Mouse (Mus musculus): Measurements from ENCODE around the gene Eif4ebp2. TPM values are rescaled to one million over a fixed set of nuclear protein-coding genes. Genes with fewer than 3 reads are reported as not detected.
A peak's percentile ranks its signal among the peaks of the same experiment; 100 is the strongest.

Gene Eif4ebp2
- total and polyA plus RNA-seq, 2 experiments from 2014 or later = 18.6 to 49.1 TPM

DNA sequence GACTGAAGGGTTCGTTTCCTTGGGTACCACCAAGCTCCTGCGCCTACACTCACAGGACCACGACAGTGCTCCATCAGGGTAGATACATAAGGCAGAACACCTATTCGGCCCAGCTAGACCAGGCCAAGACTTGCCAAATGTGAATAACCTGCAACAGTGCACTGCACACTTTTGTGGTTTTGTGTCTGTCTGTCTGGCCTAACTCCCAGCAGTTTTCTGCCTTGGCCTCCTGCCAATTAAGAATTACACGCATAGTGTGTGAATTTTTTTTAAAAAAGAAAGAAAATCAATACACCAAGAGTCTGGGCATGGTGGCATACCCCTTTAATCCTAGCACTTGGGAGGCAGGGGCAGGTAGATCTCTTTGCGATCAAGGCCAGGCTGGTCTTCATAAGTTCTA, 24.5 kb downstream of the Eif4ebp2 start:
- DNase-seq (no peak), ATAC-seq (no peak)
- WGBS = 81% methylated on average over 6 of the region's 6 CpGs

DNA sequence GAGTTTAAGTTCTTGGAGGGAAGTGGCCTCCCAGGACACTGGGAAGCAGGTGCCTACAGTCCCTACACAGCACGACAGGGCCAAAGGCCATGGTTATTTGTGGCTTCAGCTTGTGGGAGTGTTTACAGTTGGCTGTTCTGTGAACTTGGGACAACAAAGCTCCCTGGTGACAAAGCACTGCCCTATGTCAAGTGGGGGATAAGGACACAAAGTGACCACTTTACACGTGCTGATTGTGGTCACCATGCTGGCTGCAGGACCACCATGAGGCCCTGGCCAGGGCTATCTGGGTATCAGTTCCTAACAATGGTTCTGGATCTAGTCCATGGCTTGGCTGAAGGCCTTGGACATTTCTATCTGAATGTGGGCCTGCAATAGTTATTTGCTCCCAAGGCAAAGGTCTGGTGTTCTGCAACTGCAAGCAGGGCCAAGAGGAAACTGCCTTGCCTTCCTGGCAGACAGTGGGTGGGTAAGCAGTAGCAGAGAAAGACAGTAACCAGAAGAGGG, 26.2 kb downstream of the Eif4ebp2 start:
- Histone ChIP-seq H3K36me3 (ENCODE audit: insufficient read depth) (peaks cover 21% of the 10 kb centered on the region), H3K27ac (ENCODE audit: low read depth, low read length) (no peak overlapping the region), H3K4me2 (ENCODE audit: low read depth) (no peak overlapping the region), H3K27me3 (ENCODE audit: insufficient read depth, low read length) (no peaks in the 10 kb centered on the region), H3K9ac (no peak overlapping the region), H3K4me3 (ENCODE audit: low read depth, low read length) (no peak overlapping the region), H3K9me3 (ENCODE audit: low read length) (no peaks in the 10 kb centered on the region), H3K4me1 (ENCODE audit: insufficient read depth) (no peaks in the 10 kb centered on the region)
- TF ChIP-seq CTCF (IDR thresholded peaks at IDR 0.05; ENCODE audit: low read depth) = no peak
- DNase-seq (no peak), ATAC-seq (no peak)
- 61% methylated on average over 2 of the region's 2 CpGs for WGBS

More for the DNA sequence above, 24.5 kb downstream of the Eif4ebp2 start:
- H3K4me3 ChIP-seq (ENCODE audit: low read depth, low read length) = no peak overlapping the region
- TF ChIP-seq CTCF (IDR thresholded peaks at IDR 0.05; ENCODE audit: low read depth) = no peak
- no peaks in the 10 kb centered on the region for H3K4me1 ChIP-seq (ENCODE audit: insufficient read depth)
- H3K27ac ChIP-seq (ENCODE audit: low read depth, low read length) = no peak overlapping the region
- H3K9ac ChIP-seq = no peak overlapping the region
- no peak overlapping the region for H3K4me2 ChIP-seq (ENCODE audit: low read depth)
- no peaks in the 10 kb centered on the region for H3K27me3 ChIP-seq (ENCODE audit: insufficient read depth, low read length)
- H3K9me3 ChIP-seq (ENCODE audit: low read length) = no peaks in the 10 kb centered on the region
- H3K36me3 ChIP-seq (ENCODE audit: insufficient read depth) = peaks cover 29% of the 10 kb centered on the region

DNA sequence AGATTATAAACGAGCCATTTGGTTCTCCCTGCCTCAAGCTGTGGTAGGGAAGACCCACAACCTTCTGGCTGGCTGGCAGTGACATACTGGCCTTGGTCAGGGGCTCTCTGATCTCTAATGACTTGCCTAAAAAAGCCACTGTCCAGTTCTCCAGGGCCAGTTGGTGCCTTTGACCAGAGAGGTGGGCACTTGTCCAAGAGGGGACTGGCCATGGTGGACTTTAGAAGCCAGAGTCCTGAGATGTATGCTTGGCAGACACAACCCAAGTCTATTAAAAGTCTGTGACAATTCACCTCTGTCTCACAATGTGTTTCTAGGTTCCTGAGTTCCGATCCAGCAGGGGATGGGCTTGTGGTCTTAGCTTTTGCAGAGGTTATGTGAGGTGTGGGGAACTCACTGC, 27.4 kb downstream of the Eif4ebp2 start:
- Histone ChIP-seq H3K9me3 (ENCODE audit: low read length) (no peaks in the 10 kb centered on the region), H3K27ac (ENCODE audit: low read depth, low read length) (no peak overlapping the region), H3K27me3 (ENCODE audit: insufficient read depth, low read length) (peaks cover 4% of the 10 kb centered on the region), H3K4me1 (ENCODE audit: insufficient read depth) (no peaks in the 10 kb centered on the region), H3K4me2 (ENCODE audit: low read depth) (no peak overlapping the region), H3K36me3 (ENCODE audit: insufficient read depth) (peaks cover 9% of the 10 kb centered on the region), H3K4me3 (ENCODE audit: low read depth, low read length) (no peak overlapping the region), H3K9ac (no peak overlapping the region)
- DNase-seq = no peak
- TF ChIP-seq CTCF (IDR thresholded peaks at IDR 0.05; ENCODE audit: low read depth) = no peak
- ATAC-seq = no peak
- 62% methylated on average over 2 of the region's 2 CpGs for WGBS

DNA sequence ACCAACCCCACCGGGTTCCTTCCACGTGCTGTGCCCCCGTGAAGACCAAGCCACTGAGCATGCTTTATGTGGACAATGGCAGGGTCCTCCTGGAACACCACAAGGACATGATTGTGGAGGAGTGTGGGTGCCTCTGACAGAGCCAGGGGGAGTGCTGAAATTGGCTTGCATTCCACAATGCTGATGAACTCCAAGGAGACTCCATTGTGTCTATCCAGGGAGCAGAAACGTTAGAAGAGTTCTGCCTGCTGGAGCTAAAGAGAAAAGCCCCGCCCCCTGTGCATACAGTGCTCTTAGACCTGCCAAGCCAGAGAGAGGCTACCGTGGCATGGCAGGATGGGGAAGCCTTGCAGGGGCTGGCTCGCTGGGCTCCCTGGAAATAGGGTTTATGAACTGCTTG, 28.0 kb downstream of the Eif4ebp2 start:
- DNase-seq = peak; percentile 41
- H3K36me3 ChIP-seq (ENCODE audit: insufficient read depth) = peaks cover 3% of the 10 kb centered on the region; the same call in 1 of the 2 replicates
- no peak overlapping the region for H3K27ac ChIP-seq (ENCODE audit: low read depth, low read length)
- H3K9ac ChIP-seq = no peak overlapping the region
- no peaks in the 10 kb centered on the region for H3K4me1 ChIP-seq (ENCODE audit: insufficient read depth)
- peak; percentile 57 for ATAC-seq
- no peak for TF ChIP-seq CTCF (IDR thresholded peaks at IDR 0.05; ENCODE audit: low read depth)
- peak overlapping the region; percentile 37 for H3K4me2 ChIP-seq (ENCODE audit: low read depth)
- no peaks in the 10 kb centered on the region for H3K9me3 ChIP-seq (ENCODE audit: low read length)
- WGBS = 11% methylated on average over 7 of the region's 7 CpGs
- no peak overlapping the region for H3K4me3 ChIP-seq (ENCODE audit: low read depth, low read length)
- peaks cover 9% of the 10 kb centered on the region for H3K27me3 ChIP-seq (ENCODE audit: insufficient read depth, low read length)

DNA sequence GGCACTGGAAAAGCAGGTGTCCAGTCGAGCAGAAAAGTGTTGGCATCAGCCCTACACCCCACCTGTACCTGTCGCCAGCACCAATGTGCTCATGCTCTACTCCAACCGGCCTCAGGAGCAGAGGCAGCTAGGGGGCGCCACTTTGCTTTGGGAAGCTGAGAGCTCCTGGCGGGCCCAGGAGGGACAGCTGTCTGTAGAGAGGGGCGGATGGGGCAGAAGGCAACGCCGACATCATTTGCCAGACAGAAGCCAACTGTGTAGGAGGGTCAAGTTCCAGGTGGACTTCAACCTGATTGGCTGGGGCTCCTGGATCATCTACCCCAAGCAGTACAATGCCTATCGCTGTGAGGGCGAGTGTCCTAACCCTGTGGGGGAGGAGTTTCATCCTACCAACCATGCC, 29.2 kb downstream of the Eif4ebp2 start:
- Histone ChIP-seq H3K27me3 (ENCODE audit: insufficient read depth, low read length) (peaks cover 21% of the 10 kb centered on the region), H3K4me1 (ENCODE audit: insufficient read depth) (0 out of 2 replicates have a peak, but pooled peaks cover 2% of the 10 kb centered on the region), H3K36me3 (ENCODE audit: insufficient read depth) (no peaks in the 10 kb centered on the region; the same call in 1 of the 2 replicates), H3K4me3 (ENCODE audit: low read depth, low read length) (no peak overlapping the region), H3K4me2 (ENCODE audit: low read depth) (no peak overlapping the region), H3K9me3 (ENCODE audit: low read length) (no peaks in the 10 kb centered on the region), H3K27ac (ENCODE audit: low read depth, low read length) (no peak overlapping the region), H3K9ac (no peak overlapping the region)
- 42% methylated on average over 10 of the region's 10 CpGs for WGBS
- DNase-seq (no peak), ATAC-seq (no peak)
- TF ChIP-seq CTCF (IDR thresholded peaks at IDR 0.05; ENCODE audit: low read depth) = peak; percentile 48

DNA sequence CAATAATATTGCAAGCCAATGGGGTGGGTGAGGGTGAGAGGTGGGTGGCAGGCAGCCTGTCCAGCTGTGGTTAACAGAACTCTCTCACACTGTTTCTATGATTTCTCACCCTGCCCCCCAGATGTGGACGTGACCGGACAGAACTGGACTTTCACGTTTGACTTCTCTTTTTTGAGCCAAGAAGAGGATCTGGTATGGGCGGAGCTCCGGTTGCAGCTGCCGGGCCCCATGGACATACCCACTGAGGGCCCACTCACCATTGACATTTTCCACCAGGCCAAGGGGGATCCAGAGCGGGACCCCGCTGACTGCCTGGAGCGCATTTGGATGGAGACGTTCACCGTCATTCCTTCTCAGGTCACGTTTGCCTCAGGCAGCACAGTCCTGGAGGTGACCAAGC, 29.6 kb downstream of the Eif4ebp2 start:
- Histone ChIP-seq H3K36me3 (ENCODE audit: insufficient read depth) (no peaks in the 10 kb centered on the region; the same call in 1 of the 2 replicates), H3K27ac (ENCODE audit: low read depth, low read length) (no peak overlapping the region), H3K4me2 (ENCODE audit: low read depth) (no peak overlapping the region), H3K4me1 (ENCODE audit: insufficient read depth) (0 out of 2 replicates have a peak, but pooled peaks cover 3% of the 10 kb centered on the region), H3K9ac (no peak overlapping the region), H3K4me3 (ENCODE audit: low read depth, low read length) (no peak overlapping the region), H3K27me3 (ENCODE audit: insufficient read depth, low read length) (peaks cover 24% of the 10 kb centered on the region), H3K9me3 (ENCODE audit: low read length) (no peaks in the 10 kb centered on the region)
- WGBS = 86% methylated on average over 12 of the region's 12 CpGs
- DNase-seq = no peak
- no peak for ATAC-seq
- TF ChIP-seq CTCF (IDR thresholded peaks at IDR 0.05; ENCODE audit: low read depth) = no peak

DNA sequence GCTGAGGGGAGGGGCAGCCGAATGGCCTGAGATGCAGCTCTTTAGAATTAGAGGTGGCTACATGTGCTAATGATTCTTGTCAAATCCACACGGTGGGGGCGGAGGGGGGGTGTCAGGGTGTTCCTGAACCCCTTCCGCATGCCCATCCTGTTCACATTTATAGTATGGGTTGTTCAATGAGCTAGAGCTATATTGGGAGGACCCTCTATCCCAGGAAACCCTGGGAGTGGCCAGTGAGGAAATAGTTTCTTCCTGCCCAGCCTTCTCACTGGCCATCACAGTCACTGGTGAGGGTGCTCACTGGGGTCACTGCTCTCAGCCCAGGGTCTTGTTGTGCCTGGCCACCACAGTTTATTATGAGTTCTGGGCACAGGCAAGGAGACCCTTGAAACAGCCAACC, 32.5 kb downstream of the Eif4ebp2 start:
- WGBS = 79% methylated on average over 4 of the region's 4 CpGs

More for the DNA sequence above, 32.5 kb downstream of the Eif4ebp2 start:
- Histone ChIP-seq H3K4me3 (ENCODE audit: low read depth, low read length) (no peak overlapping the region), H3K27ac (ENCODE audit: low read depth, low read length) (no peak overlapping the region), H3K4me2 (ENCODE audit: low read depth) (no peak overlapping the region), H3K27me3 (ENCODE audit: insufficient read depth, low read length) (peaks cover 28% of the 10 kb centered on the region), H3K4me1 (ENCODE audit: insufficient read depth) (0 out of 2 replicates have a peak, but pooled peaks cover 3% of the 10 kb centered on the region), H3K9ac (no peak overlapping the region), H3K36me3 (ENCODE audit: insufficient read depth) (no peaks in the 10 kb centered on the region), H3K9me3 (ENCODE audit: low read length) (no peaks in the 10 kb centered on the region)
- ATAC-seq (no peak), DNase-seq (no peak)
- no peak for TF ChIP-seq CTCF (IDR thresholded peaks at IDR 0.05; ENCODE audit: low read depth)

Measured in forebrain, postnatal 0 days (tissue).